1 mouse cellular context compared by ENCODE assay signal in genomic region chr2:155946069-155946468, GRCm38 (mm10).
TF ChIP-seq lines count a peak whose summit lies in the region.

No protein-coding gene starts in this region.

TF ChIP-seq in CH12.LX, 34 proteins besides CTCF, POLR2A, EP300 and RAD21 (continued from another document):
- TF ChIP-seq ZC3H11A (IDR thresholded peaks at IDR 0.05; ENCODE audit: low read depth, low read length) (peak; percentile 10; the same call in 1 of the 2 replicates), SMC3 (IDR thresholded peaks at IDR 0.05; ENCODE audit: low read depth, low read length) (peak; percentile 78)
TF ChIP-seq in CH12.LX: peak in this region for 3.
